Mouse (Mus musculus) B cell, adult 2 months (primary cell): ENCODE data around the gene Flg.

Experiments
- DNase-seq, 2 experiments: peaks; one replicate each; pipeline ENCODE4 v3.0.0; 2022

Gene Flg

GRCm38 (mm10) chr3:93273223-93273622 lies at the start of gene Flg:
Gene Flg (plus strand): TSS chr3:93273523.
- no peak for DNase-seq

DNA sequence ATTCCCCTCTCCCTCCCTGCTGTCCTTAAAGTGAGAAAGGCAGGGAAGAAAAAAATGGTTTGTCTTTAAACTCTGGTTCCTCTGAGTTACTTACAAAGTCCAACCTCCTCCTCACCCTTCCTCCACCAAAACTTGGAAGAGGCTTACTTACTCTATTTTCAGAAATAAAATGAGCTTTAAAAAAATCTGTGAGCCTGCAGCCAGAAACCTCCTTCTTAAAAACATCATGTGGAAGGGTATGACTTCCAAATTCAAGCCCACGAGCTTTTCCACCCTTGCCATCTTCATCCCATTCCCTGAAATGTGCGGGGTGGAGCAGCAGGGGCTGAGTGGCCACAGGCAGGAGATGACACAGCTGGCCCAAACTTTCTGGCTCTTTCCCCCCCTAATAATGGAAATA lies 24.2 kb downstream of the Flg start:
- no peak for DNase-seq

GRCm38 (mm10) chr3:93299832-93300231 lies 26.5 kb downstream of the Flg start:
- DNase-seq, result no peak

DNA sequence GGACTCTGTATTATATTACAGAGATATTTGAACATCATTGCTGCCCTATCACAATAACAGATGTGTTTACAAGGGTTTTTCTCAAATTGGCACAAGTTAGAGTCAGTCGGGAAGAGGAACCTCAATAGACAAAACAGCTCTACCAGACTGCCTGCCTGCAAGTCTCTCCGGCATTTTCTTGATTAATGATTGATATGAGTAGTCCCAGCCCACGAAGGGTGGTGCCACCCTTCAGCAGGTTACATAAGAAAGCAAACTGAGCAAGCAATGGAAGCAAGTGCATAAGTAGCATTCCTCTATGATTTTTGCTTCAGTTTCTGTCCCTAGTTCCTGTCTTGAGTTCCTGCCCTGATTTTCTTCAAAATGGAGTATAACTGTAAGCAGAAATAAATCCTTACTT lies 28.6 kb downstream of the Flg start:
- DNase-seq, result no peak

- no peak for DNase-seq
Observed at GRCm38 (mm10) chr3:93306142-93306541, 32.8 kb downstream of the Flg start.

DNA sequence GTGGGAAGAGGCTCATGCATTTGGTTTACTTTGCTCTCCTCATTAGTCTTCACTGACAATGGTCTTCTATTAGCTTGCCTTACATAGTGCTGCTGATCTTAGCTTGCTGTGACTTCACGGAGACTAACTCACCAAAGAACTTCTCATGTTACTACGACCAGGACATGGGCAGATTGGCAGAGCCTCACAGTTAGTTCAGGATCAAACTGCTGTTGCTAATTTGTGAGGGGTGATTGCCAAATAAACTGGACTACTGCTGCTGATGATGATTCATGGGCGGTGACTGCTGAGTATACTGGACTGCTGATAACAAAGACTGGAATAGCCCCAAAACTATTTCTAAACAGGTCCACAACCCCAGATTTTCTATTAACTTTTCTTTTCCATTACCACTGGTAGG lies 38.0 kb downstream of the Flg start:
- DNase-seq, result no peak

GRCm38 (mm10) chr3:93314388-93314787 lies 41.1 kb downstream of the Flg start:
- DNase-seq, result no peak

GRCm38 (mm10) chr3:93319449-93319848 lies 46.1 kb downstream of the Flg start, which contains the start of gene Hrnr:
Gene Hrnr (plus strand): TSS chr3:93319749.
- no peak for DNase-seq

- DNase-seq, result no peak
Observed at GRCm38 (mm10) chr3:93337749-93338148, 64.4 kb downstream of the Flg start.

- DNase-seq, result no peak
Observed at GRCm38 (mm10) chr3:93340021-93340420, 66.7 kb downstream of the Flg start.
